Mouse (Mus musculus): Measurements from ENCODE around the gene Heca.
A peak's percentile ranks its signal among the peaks of the same experiment; 100 is the strongest.
"Not testable (repeated sequence)": the region's sequence is repeated elsewhere in the genome, so short reads cannot be mapped to it uniquely, and the experiment has no call there.

GRCm38 (mm10) chr10:17946799-17947174, 1.1 kb downstream of the Heca start:
- not testable (repeated sequence) for TF ChIP-seq CTCF (IDR thresholded peaks at IDR 0.05 in 2 of 3, conservative IDR thresholded peaks at IDR 0.05 in 1 of 3; ENCODE audit: control insufficient read depth in 1 of 3, insufficient read depth in 1 of 3, low read depth in 2 of 3, low read length in 3 of 3, poor library complexity in 1 of 3, severe bottlenecking in 1 of 3); BHLHE40 (IDR thresholded peaks at IDR 0.05; ENCODE audit: borderline replicate concordance, low read depth, low read length); CHD2 (IDR thresholded peaks at IDR 0.05; ENCODE audit: low read length); POLR2A (IDR thresholded peaks at IDR 0.05; ENCODE audit: control insufficient read depth in 1 of 2, insufficient read depth in 1 of 2, low read depth in 1 of 2, low read length in 2 of 2, poor library complexity in 1 of 2); TAL1 (IDR thresholded peaks at IDR 0.05; ENCODE audit: low read length); MAX (IDR thresholded peaks at IDR 0.05; ENCODE audit: low read length); ELF1 (IDR thresholded peaks at IDR 0.05; ENCODE audit: low read depth, low read length); SMC3 (IDR thresholded peaks at IDR 0.05; ENCODE audit: low read depth, low read length); POLR2AphosphoS5 (IDR thresholded peaks at IDR 0.05; ENCODE audit: borderline replicate concordance, low read depth, low read length); MEF2A (IDR thresholded peaks at IDR 0.05; ENCODE audit: extremely low read depth, insufficient replicate concordance, low read depth, low read length, poor library complexity, severe bottlenecking)
- TF ChIP-seq EP300 (IDR thresholded peaks at IDR 0.05; ENCODE audit: low read depth in 1 of 2, low read length in 2 of 2) = 0 out of 4 replicates have a peak, but pooled peaks have one; percentile 8 to 20
- 0 out of 2 replicates have a peak, but pooled peaks have one; percentile 19 for TF ChIP-seq MYC (IDR thresholded peaks at IDR 0.05; ENCODE audit: low read depth, low read length)
- peak; percentile 22; the same call in 1 of the 2 replicates for TF ChIP-seq NELFE (IDR thresholded peaks at IDR 0.05; ENCODE audit: low read depth, low read length)
- TF ChIP-seq ETS1 (IDR thresholded peaks at IDR 0.05; ENCODE audit: low read depth, low read length) = peak; percentile 51; the same call in 1 of the 2 replicates

All from MEL (cell line).